Mouse (Mus musculus): ENCODE results near the gene Isca2. TPM values are rescaled to one million over a fixed set of nuclear protein-coding genes. Genes with fewer than 3 reads are reported as not detected.

Isca2 gene
- total RNA-seq, 2 experiments from 2014 or later: 54.7 to 58.6 TPM

- DNase-seq: no peak
Measured at GRCm38 (mm10) chr12:84773476-84773875, 425 bp downstream of the Isca2 start.

- no peak for DNase-seq
Measured at GRCm38 (mm10) chr12:84774376-84774775, 1.3 kb downstream of the Isca2 start.

GRCm38 (mm10) chr12:84776229-84776628, 3.2 kb downstream of the Isca2 start:
- no peak for DNase-seq

GRCm38 (mm10) chr12:84784604-84785381, 11.7 kb downstream of the Isca2 start:
- peak; percentile 84 to 87 for DNase-seq

- DNase-seq: no peak
Measured at GRCm38 (mm10) chr12:84786091-84786490, 13.0 kb downstream of the Isca2 start.

GRCm38 (mm10) chr12:84790853-84791252, 17.8 kb downstream of the Isca2 start:
- DNase-seq: no peak

- no peak for DNase-seq
Measured at GRCm38 (mm10) chr12:84792629-84793028, 19.6 kb downstream of the Isca2 start.

GRCm38 (mm10) chr12:84794647-84795046, 21.6 kb downstream of the Isca2 start:
- DNase-seq: no peak

- DNase-seq: no peak
Measured at GRCm38 (mm10) chr12:84799086-84799485, 26.0 kb downstream of the Isca2 start.

GRCm38 (mm10) chr12:84800419-84800818, 27.4 kb downstream of the Isca2 start:
- no peak for DNase-seq

- no peak for DNase-seq
Measured at GRCm38 (mm10) chr12:84801532-84802110, 28.6 kb downstream of the Isca2 start.

GRCm38 (mm10) chr12:84802625-84803024, 29.6 kb downstream of the Isca2 start:
- DNase-seq: no peak

GRCm38 (mm10) chr12:84805228-84805842, 32.3 kb downstream of the Isca2 start:
- DNase-seq: no peak

- no peak for DNase-seq
Measured at GRCm38 (mm10) chr12:84806010-84806409, 33.0 kb downstream of the Isca2 start.

- no peak for DNase-seq
Measured at GRCm38 (mm10) chr12:84806726-84807125, 33.7 kb downstream of the Isca2 start.

GRCm38 (mm10) chr12:84807351-84807750, 34.3 kb downstream of the Isca2 start:
- DNase-seq: no peak

GRCm38 (mm10) chr12:84809033-84809432, 36.0 kb downstream of the Isca2 start:
- DNase-seq: no peak

GRCm38 (mm10) chr12:84810810-84811209, 37.8 kb downstream of the Isca2 start:
- DNase-seq: no peak

- DNase-seq: no peak
Measured at GRCm38 (mm10) chr12:84811510-84811909, 38.5 kb downstream of the Isca2 start.

- no peak for DNase-seq
Measured at GRCm38 (mm10) chr12:84812004-84812403, 39.0 kb downstream of the Isca2 start.

- no peak for DNase-seq
Measured at GRCm38 (mm10) chr12:84813773-84814172, 40.7 kb downstream of the Isca2 start.

GRCm38 (mm10) chr12:84814663-84815325, 41.7 kb downstream of the Isca2 start:
- no peak for DNase-seq

GRCm38 (mm10) chr12:84818496-84818895, 45.4 kb downstream of the Isca2 start:
- DNase-seq: no peak

All from layer of hippocampus, postnatal 36 days (tissue).